Mouse (Mus musculus) limb, embryonic 15.5 days (tissue): ENCODE measurements around the gene Tiam2. TPM values are rescaled to one million over a fixed set of nuclear protein-coding genes. Genes with fewer than 3 reads are reported as not detected.
"Not testable (repeated sequence)": the region's sequence is repeated elsewhere in the genome, so short reads cannot be mapped to it uniquely, and the experiment has no call there.

ENCODE experiments used
- ATAC-seq: fragments of 200-750 bp; cut with Nextera tagmentation; 2 replicates; pipeline ENCODE4 v1.8.0; 2017; ENCODE audit warnings: low read depth, moderate TSS enrichment; ENCODE audit not compliant: insufficient number of reproducible peaks, low FRiP score, low TSS enrichment
- H3K27ac ChIP-seq: fragments of 300-500 bp; sonication (generic); 2 replicates; pipeline ENCODE4 v1.5.1; 2015; ENCODE audit warnings: moderate library complexity, mild to moderate bottlenecking, inconsistent platforms
- H3K27me3 ChIP-seq: fragments of 300-500 bp; sonication (generic); 2 replicates; pipeline ENCODE4 v1.6.1; 2015; ENCODE audit warnings: inconsistent platforms
- H3K36me3 ChIP-seq: fragments of 300-500 bp; sonication (generic); 2 replicates; pipeline ENCODE4 v1.6.1; 2015; ENCODE audit warnings: inconsistent platforms
- H3K4me1 ChIP-seq: fragments of 300-500 bp; sonication (generic); 2 replicates; pipeline ENCODE4 v1.6.1; 2015; ENCODE audit warnings: inconsistent platforms
- H3K4me2 ChIP-seq: fragments of 300-500 bp; sonication (generic); 2 replicates; pipeline ENCODE4 v1.6.1; 2015; ENCODE audit warnings: mild to moderate bottlenecking, inconsistent platforms
- H3K4me3 ChIP-seq: fragments of 300-500 bp; sonication (generic); 2 replicates; pipeline ENCODE4 v1.5.1; 2015; ENCODE audit warnings: mild to moderate bottlenecking, inconsistent platforms
- H3K9ac ChIP-seq: fragments of 300-500 bp; sonication (generic); 2 replicates; pipeline ENCODE4 v1.6.1; 2015; ENCODE audit warnings: inconsistent platforms
- H3K9me3 ChIP-seq: fragments of 300-500 bp; sonication (generic); 2 replicates; pipeline ENCODE4 v1.6.1; 2016; ENCODE audit warnings: inconsistent platforms
- WGBS: fragments of 180-500 bp; shearing (Covaris S2); methylation state at CpG from one replicate; pipeline ENCODE4 v1.1.7; 2015; 5-methylcytosine and 5-hydroxymethylcytosine counted together
- polyA plus RNA-seq: library from polyadenylated mRNA; unstranded; fragments of >200 nt; fragmentation: Nextera tagmentation; extraction: Ambion mirVana; gene quantifications from 2 replicates; pipeline ENCODE4 v1.2.1, GENCODE M21; 2015

Gene Tiam2
- polyA plus RNA-seq, 1 experiment from 2014 or later: 19.2 TPM

- WGBS: 63% methylated on average over 2 of the region's 2 CpGs
- peak overlapping the region; percentile 50 for H3K27ac ChIP-seq
- H3K36me3 ChIP-seq: 0 out of 2 replicates have a peak, but pooled peaks cover 3% of the 10 kb centered on the region
- peaks cover 39% of the 10 kb centered on the region for H3K4me1 ChIP-seq
- no peaks in the 10 kb centered on the region for H3K9me3 ChIP-seq
- H3K9ac ChIP-seq: no peak overlapping the region
- H3K4me2 ChIP-seq: no peak overlapping the region
- ATAC-seq: no peak
- no peaks in the 10 kb centered on the region for H3K27me3 ChIP-seq
- H3K4me3 ChIP-seq: no peak overlapping the region
These were observed 21.4 kb downstream of the Tiam2 start for GRCm38 (mm10) chr17:3347800-3348199.

GRCm38 (mm10) chr17:3349331-3349730 is 23.0 kb downstream of the Tiam2 start:
- 82% methylated on average over 5 of the region's 5 CpGs for WGBS
- 0 out of 2 replicates have a peak, but pooled peaks cover 3% of the 10 kb centered on the region for H3K36me3 ChIP-seq
- H3K4me3 ChIP-seq: no peak overlapping the region
- H3K27ac ChIP-seq: no peak overlapping the region
- ATAC-seq: no peak
- peaks cover 39% of the 10 kb centered on the region for H3K4me1 ChIP-seq
- H3K27me3 ChIP-seq: no peaks in the 10 kb centered on the region
- H3K9ac ChIP-seq: no peak overlapping the region
- no peak overlapping the region for H3K4me2 ChIP-seq
- H3K9me3 ChIP-seq: no peaks in the 10 kb centered on the region

GRCm38 (mm10) chr17:3349939-3350338 is 23.6 kb downstream of the Tiam2 start:
- Histone ChIP-seq H3K9me3 (no peaks in the 10 kb centered on the region), H3K4me3 (no peak overlapping the region), H3K27me3 (no peaks in the 10 kb centered on the region), H3K36me3 (0 out of 2 replicates have a peak, but pooled peaks cover 3% of the 10 kb centered on the region), H3K27ac (no peak overlapping the region), H3K4me1 (peaks cover 38% of the 10 kb centered on the region), H3K9ac (no peak overlapping the region), H3K4me2 (no peak overlapping the region)
- ATAC-seq: no peak
- 59% methylated on average over 12 of the region's 12 CpGs for WGBS

DNA sequence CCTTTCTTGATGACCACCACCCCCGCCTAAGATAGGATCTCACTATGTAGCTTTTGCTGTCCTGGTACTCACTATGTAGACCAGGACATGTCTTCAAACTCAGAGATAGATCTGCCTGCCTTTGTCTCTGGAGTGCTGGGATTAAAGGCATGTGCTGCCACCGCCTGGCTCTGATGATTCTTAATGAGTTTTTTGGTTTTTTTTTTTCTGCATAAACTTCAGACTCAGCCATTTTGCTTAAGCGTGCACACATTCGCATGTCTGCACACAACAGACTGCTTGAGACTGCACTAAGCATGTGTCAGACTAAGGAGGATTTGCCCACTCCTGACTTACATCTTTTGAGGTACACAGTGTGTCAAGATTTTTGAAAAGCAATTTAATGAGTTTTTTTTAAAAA is 24.0 kb downstream of the Tiam2 start:
- H3K9me3 ChIP-seq: no peaks in the 10 kb centered on the region
- 0 out of 2 replicates have a peak, but pooled peaks cover 3% of the 10 kb centered on the region for H3K36me3 ChIP-seq
- no peaks in the 10 kb centered on the region for H3K27me3 ChIP-seq
- no peak overlapping the region for H3K9ac ChIP-seq
- H3K4me3 ChIP-seq: no peak overlapping the region
- 81% methylated on average over 4 of the region's 4 CpGs for WGBS
- no peak overlapping the region for H3K27ac ChIP-seq
- no peak for ATAC-seq
- peaks cover 37% of the 10 kb centered on the region for H3K4me1 ChIP-seq
- no peak overlapping the region for H3K4me2 ChIP-seq

DNA sequence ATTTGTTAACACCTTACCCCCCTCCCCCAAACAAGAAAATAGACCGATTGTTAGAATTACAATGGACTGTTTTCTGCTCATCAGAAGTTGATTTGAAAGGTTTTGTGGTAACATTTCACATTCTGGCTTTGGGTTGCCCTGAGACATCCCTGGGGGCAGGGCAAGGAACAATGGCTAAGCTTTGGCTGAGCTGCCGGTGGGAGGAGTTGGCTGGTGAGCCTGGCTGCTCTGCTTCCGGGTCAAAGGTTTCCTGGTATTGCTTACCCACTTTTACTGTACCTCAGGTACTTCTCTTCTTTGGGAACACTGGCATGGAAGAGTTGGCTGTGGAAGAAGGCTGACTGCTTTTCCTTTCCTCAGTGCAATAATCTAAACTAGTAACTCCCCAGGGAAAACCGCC is 25.3 kb downstream of the Tiam2 start:
- Histone ChIP-seq H3K27me3 (no peaks in the 10 kb centered on the region), H3K9ac (no peak overlapping the region)
- 68% methylated on average over 4 of the region's 4 CpGs for WGBS

DNA sequence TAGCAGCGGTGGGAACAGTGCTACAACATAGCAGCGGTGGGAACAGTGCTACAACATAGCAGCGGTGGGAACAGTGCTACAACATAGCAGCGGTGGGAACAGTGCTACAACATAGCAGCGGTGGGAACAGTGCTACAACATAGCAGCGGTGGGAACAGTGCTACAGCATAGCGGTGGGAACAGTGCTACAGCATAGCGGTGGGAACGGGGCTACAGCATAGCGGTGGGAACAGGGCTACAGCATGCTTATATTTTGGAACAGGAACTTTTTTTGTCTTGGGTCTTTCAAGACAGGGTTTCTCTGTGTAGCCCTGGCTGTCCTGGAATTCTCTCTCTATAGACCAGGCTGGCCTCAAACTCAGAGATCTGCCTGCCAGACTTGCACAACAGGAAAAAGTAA is 26.8 kb downstream of the Tiam2 start:
- not testable (repeated sequence) for H3K4me3 ChIP-seq, H3K27me3 ChIP-seq, H3K27ac ChIP-seq, H3K4me2 ChIP-seq, H3K36me3 ChIP-seq, H3K9ac ChIP-seq, H3K9me3 ChIP-seq, ATAC-seq
- 95% methylated on average over 9 of the region's 10 CpGs for WGBS
- peaks cover 23% of the 10 kb centered on the region for H3K4me1 ChIP-seq

More for the DNA sequence above, 25.3 kb downstream of the Tiam2 start:
- Histone ChIP-seq H3K4me1 (peaks cover 27% of the 10 kb centered on the region), H3K9me3 (no peaks in the 10 kb centered on the region), H3K36me3 (0 out of 2 replicates have a peak, but pooled peaks cover 3% of the 10 kb centered on the region), H3K4me3 (no peak overlapping the region), H3K27ac (no peak overlapping the region), H3K4me2 (no peak overlapping the region)
- no peak for ATAC-seq

GRCm38 (mm10) chr17:3354856-3355255 is 28.5 kb downstream of the Tiam2 start:
- no peaks in the 10 kb centered on the region for H3K9me3 ChIP-seq
- ATAC-seq: peak; percentile 9; the same call in 1 of the 2 replicates
- 39% methylated on average over 3 of the region's 3 CpGs for WGBS
- H3K9ac ChIP-seq: no peak overlapping the region
- no peak overlapping the region for H3K27ac ChIP-seq
- H3K36me3 ChIP-seq: 0 out of 2 replicates have a peak, but pooled peaks cover 3% of the 10 kb centered on the region
- H3K27me3 ChIP-seq: no peaks in the 10 kb centered on the region
- H3K4me1 ChIP-seq: peaks cover 24% of the 10 kb centered on the region
- H3K4me3 ChIP-seq: no peak overlapping the region
- no peak overlapping the region for H3K4me2 ChIP-seq

- Histone ChIP-seq H3K27ac (no peak overlapping the region), H3K9ac (no peak overlapping the region), H3K4me3 (no peak overlapping the region), H3K9me3 (no peaks in the 10 kb centered on the region), H3K36me3 (0 out of 2 replicates have a peak, but pooled peaks cover 3% of the 10 kb centered on the region), H3K27me3 (no peaks in the 10 kb centered on the region), H3K4me2 (no peak overlapping the region), H3K4me1 (peaks cover 22% of the 10 kb centered on the region)
- no peak for ATAC-seq
- 74% methylated on average over 8 of the region's 8 CpGs for WGBS
These were observed 30.4 kb downstream of the Tiam2 start for GRCm38 (mm10) chr17:3356633-3357365.

DNA sequence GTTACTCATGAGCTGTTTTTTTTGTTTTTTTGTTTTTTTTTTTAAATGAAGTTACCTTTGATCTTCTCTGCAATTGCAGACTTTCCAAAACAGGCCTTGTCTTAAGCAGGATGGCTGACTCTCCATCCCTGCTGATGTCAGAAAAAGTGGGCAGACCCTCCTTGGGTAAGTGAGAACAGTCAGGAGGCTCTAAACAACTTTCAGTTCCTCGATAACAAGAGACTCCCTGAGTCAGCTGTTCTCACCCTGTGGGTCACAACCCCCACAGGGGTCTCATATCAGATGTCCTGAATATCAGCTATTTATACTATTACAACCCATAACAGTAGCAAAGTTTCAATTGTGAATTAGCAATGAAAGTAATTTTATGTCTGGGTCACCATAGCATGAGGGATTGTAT is 33.9 kb downstream of the Tiam2 start:
- no peak for ATAC-seq
- H3K4me2 ChIP-seq: no peak overlapping the region
- no peaks in the 10 kb centered on the region for H3K27me3 ChIP-seq
- WGBS: 19% methylated on average over 1 of the region's 1 CpGs
- no peak overlapping the region for H3K4me3 ChIP-seq
- H3K27ac ChIP-seq: no peak overlapping the region
- no peaks in the 10 kb centered on the region for H3K36me3 ChIP-seq
- H3K9me3 ChIP-seq: no peaks in the 10 kb centered on the region
- H3K4me1 ChIP-seq: peaks cover 23% of the 10 kb centered on the region
- no peak overlapping the region for H3K9ac ChIP-seq

DNA sequence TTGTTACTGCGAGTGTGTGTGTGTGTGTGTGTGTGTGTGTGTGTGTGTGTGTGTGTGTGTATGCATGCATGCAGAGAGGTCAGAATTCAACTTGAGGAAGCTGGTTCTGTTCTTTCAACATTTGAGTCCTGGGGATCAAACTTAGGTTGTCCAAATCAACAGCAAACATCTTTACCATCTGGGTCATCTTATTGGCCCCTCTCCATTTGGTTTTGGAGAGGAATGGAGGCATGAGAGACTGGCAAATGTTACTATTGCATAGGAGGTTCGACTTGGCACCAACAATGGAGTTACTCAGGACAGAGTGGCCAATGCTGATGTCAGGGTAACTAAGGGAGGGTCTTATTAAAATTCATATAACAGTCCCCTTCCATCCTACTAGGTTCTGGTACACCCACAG is 35.4 kb downstream of the Tiam2 start:
- H3K4me3 ChIP-seq: no peak overlapping the region
- ATAC-seq: no peak
- H3K9ac ChIP-seq: no peak overlapping the region
- H3K4me1 ChIP-seq: peaks cover 29% of the 10 kb centered on the region
- no peaks in the 10 kb centered on the region; the same call in 1 of the 2 replicates for H3K36me3 ChIP-seq
- H3K27ac ChIP-seq: no peak overlapping the region
- H3K4me2 ChIP-seq: no peak overlapping the region
- WGBS: 73% methylated on average over 2 of the region's 2 CpGs
- H3K9me3 ChIP-seq: no peaks in the 10 kb centered on the region
- no peaks in the 10 kb centered on the region for H3K27me3 ChIP-seq

DNA sequence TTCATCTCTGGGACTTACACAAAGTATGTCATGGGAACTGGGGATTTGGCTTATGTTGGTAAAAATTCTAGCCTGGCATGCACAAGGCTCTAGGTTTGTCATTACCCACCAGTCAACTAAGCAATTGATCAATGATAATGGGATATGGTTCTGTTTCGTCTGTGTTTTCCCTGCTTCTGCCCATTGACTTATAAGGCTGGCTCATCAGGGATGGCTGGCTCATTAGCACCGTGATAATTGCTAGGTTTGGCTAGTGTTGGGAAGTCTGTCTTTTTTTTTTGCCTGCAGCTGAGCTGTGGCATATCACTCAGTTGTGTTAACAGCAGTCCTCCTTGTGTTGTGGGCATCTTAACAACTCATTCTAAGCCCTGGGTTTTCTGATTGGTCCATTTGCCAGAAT is 36.8 kb downstream of the Tiam2 start:
- WGBS: 59% methylated on average over 2 of the region's 2 CpGs
- no peak overlapping the region for H3K4me2 ChIP-seq
- no peak overlapping the region for H3K4me3 ChIP-seq
- no peaks in the 10 kb centered on the region for H3K27me3 ChIP-seq
- no peak for ATAC-seq
- H3K27ac ChIP-seq: no peak overlapping the region
- H3K9ac ChIP-seq: no peak overlapping the region
- H3K36me3 ChIP-seq: no peaks in the 10 kb centered on the region; the same call in none of the 2 replicates
- H3K9me3 ChIP-seq: no peaks in the 10 kb centered on the region
- H3K4me1 ChIP-seq: peaks cover 33% of the 10 kb centered on the region

DNA sequence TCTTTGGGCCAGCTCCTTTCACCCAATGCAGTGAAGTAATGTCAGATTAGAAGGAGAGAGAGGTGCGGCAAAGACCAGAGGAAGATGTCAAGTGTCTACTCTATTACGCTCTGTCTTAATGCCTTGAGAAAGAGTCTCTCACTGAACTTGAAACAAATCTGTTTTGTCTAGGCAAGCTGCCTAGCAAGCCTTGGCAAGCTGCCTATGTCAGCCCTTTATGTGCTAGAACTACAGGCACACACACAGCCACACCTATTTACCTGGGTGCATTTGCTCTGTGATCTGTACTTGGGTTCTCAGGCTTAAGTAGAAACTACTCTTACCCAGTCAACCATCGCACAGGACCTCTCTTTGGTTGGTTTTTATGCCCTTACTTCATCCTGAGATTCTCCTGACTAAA is 40.4 kb downstream of the Tiam2 start:
- no peak overlapping the region for H3K4me3 ChIP-seq
- H3K4me2 ChIP-seq: no peak overlapping the region
- H3K9me3 ChIP-seq: no peaks in the 10 kb centered on the region
- ATAC-seq: no peak
- peaks cover 40% of the 10 kb centered on the region for H3K4me1 ChIP-seq
- H3K36me3 ChIP-seq: no peaks in the 10 kb centered on the region; the same call in none of the 2 replicates
- 62% methylated on average over 3 of the region's 3 CpGs for WGBS
- 0 out of 2 replicates have a peak overlapping the region, but pooled peaks have one; percentile 18 for H3K27ac ChIP-seq
- H3K27me3 ChIP-seq: no peaks in the 10 kb centered on the region
- H3K9ac ChIP-seq: no peak overlapping the region
